Mouse (Mus musculus) embryo, embryonic 11 days (tissue): ENCODE measurements around the gene Rftn1.

Experiments used
- DNase-seq: peaks from one replicate; pipeline ENCODE4 v3.0.0-alpha.2; 2015

Rftn1 gene

GRCm38 (mm10) chr17:50062649-50063048 lies 127.8 kb downstream of the Rftn1 start:
- DNase-seq: no peak

GRCm38 (mm10) chr17:50061446-50061845 lies 129.0 kb downstream of the Rftn1 start:
- no peak for DNase-seq

GRCm38 (mm10) chr17:50060220-50060619 lies 130.3 kb downstream of the Rftn1 start:
- DNase-seq: no peak

- DNase-seq: no peak
These were observed 131.1 kb downstream of the Rftn1 start for GRCm38 (mm10) chr17:50059417-50059816.

GRCm38 (mm10) chr17:50055154-50055756 lies 135.2 kb downstream of the Rftn1 start:
- DNase-seq: no peak

- no peak for DNase-seq
These were observed 135.9 kb downstream of the Rftn1 start for GRCm38 (mm10) chr17:50054586-50054985.

GRCm38 (mm10) chr17:50053961-50054360 lies 136.5 kb downstream of the Rftn1 start:
- no peak for DNase-seq

GRCm38 (mm10) chr17:50052741-50053468 lies 137.6 kb downstream of the Rftn1 start:
- DNase-seq: no peak

- DNase-seq: no peak
These were observed 140.0 kb downstream of the Rftn1 start for GRCm38 (mm10) chr17:50050456-50050855.

GRCm38 (mm10) chr17:50048209-50048608 lies 142.3 kb downstream of the Rftn1 start:
- DNase-seq: no peak

GRCm38 (mm10) chr17:50047182-50047581 lies 143.3 kb downstream of the Rftn1 start:
- DNase-seq: no peak

GRCm38 (mm10) chr17:50040727-50041410 lies 149.6 kb downstream of the Rftn1 start:
- DNase-seq: no peak

- no peak for DNase-seq
These were observed 152.4 kb downstream of the Rftn1 start for GRCm38 (mm10) chr17:50037882-50038665.

- no peak for DNase-seq
These were observed 153.1 kb downstream of the Rftn1 start for GRCm38 (mm10) chr17:50037416-50037815.

- no peak for DNase-seq
These were observed 153.6 kb downstream of the Rftn1 start for GRCm38 (mm10) chr17:50036751-50037385.

- no peak for DNase-seq
These were observed 156.8 kb downstream of the Rftn1 start for GRCm38 (mm10) chr17:50033698-50034097.

GRCm38 (mm10) chr17:50031548-50032491 lies 158.7 kb downstream of the Rftn1 start:
- DNase-seq: no peak

- DNase-seq: no peak
These were observed 164.8 kb downstream of the Rftn1 start for GRCm38 (mm10) chr17:50025651-50026050.

GRCm38 (mm10) chr17:50025173-50025626 lies 165.3 kb downstream of the Rftn1 start:
- no peak for DNase-seq

- no peak for DNase-seq
These were observed 169.1 kb downstream of the Rftn1 start for GRCm38 (mm10) chr17:50021400-50021799.
